Mouse (Mus musculus): ENCODE results near the gene Trim37. TPM values are rescaled to one million over a fixed set of nuclear protein-coding genes. Genes with fewer than 3 reads are reported as not detected.

The Trim37 gene
- 7.8 TPM for polyA plus RNA-seq (2014; fragmentation: Illumina TruSeq; extraction: RNeasy Lipid Tissue Mini Kit (QIAGEN cat#74804); ENCODE audit: insufficient read depth, low read depth, low replicate concordance)

GRCm38 (mm10) chr11:87126824-87127816 lies at the start of gene Trim37:
Gene Trim37 (plus strand): TSS chr11:87127077.

DNA sequence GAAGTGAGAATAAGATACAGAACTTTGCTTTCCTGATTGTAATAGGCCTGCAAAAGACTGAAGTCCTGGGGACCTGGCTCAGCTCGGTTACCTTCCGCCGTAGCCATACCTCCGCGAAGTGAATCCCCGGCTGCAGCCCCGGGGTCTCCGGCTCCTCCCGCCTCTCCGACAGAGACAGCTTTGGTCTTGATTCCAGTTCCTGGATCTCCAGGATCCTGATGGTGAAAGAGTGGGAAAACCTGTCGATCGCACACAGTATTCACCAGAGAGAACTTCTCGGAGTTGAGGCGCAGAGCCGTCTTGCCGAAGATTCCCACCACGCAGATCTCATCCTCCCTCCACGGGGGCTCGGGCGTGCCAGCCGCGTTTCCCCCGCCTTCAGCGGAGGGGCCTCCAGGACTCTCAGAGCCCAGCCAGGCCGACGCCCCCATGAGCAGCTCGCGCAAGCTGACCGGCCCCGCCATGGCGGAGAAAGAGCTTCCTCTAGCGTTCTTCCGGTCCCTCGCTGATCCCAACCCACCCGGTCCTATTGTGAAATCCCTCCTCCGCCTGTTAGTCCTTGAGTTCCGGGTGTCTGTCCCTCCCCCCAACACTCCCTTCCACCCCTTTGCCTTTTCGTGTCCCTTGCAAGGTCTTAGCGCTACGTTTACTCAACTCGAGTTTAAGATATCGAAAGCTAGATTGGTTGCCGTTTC lies 40.4 kb upstream of the Trim37 start, which contains the start of gene Smg8:
Gene Smg8, minus strand, starts transcription at position 485 of the 695 bp plus-strand sequence.

DNA sequence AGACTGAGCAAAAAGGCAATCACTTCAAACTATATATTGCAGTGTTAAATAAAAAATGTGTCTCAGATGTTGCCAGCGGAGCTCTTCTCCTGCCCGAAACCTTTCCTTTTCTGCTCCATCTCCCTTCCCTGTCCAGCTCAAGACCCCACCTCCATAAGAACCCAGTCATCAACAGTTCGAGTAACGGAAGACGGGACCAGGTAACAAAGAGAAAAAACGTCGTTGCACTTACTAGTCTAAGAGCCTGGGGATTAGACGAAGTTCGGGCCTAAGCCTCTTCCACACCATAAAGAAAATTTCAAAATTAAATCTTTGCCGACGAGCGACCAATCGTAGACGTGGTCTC lies 18.5 kb upstream of the Trim37 start, which contains the start of gene Prr11:
Gene Prr11, minus strand, starts transcription at position 300 of the 346 bp plus-strand sequence.

GRCm38 (mm10) chr11:87108755-87109518 lies 17.9 kb upstream of the Trim37 start, which contains the start of gene Ska2:
Gene Ska2 (plus strand): TSS chr11:87109234.

Other genes starting within 250 kb of the Trim37 start
- gene Ypel2, start 133.4 kb upstream of the Trim37 start, polyA plus RNA-seq (2014; fragmentation: Illumina TruSeq; extraction: RNeasy Lipid Tissue Mini Kit (QIAGEN cat#74804); ENCODE audit: insufficient read depth, low read depth, low replicate concordance) = 4.4 TPM
- 24.8 TPM for gene Gdpd1, start 53.0 kb upstream of the Trim37 start, polyA plus RNA-seq (2014; fragmentation: Illumina TruSeq; extraction: RNeasy Lipid Tissue Mini Kit (QIAGEN cat#74804); ENCODE audit: insufficient read depth, low read depth, low replicate concordance)
- 7.0 TPM for gene Smg8, start 40.3 kb upstream of the Trim37 start, polyA plus RNA-seq (2014; fragmentation: Illumina TruSeq; extraction: RNeasy Lipid Tissue Mini Kit (QIAGEN cat#74804); ENCODE audit: insufficient read depth, low read depth, low replicate concordance)
- gene Prr11, start 18.4 kb upstream of the Trim37 start, polyA plus RNA-seq (2014; fragmentation: Illumina TruSeq; extraction: RNeasy Lipid Tissue Mini Kit (QIAGEN cat#74804); ENCODE audit: insufficient read depth, low read depth, low replicate concordance) = 0.35 TPM
- gene Ska2, start 17.8 kb upstream of the Trim37 start, polyA plus RNA-seq (2014; fragmentation: Illumina TruSeq; extraction: RNeasy Lipid Tissue Mini Kit (QIAGEN cat#74804); ENCODE audit: insufficient read depth, low read depth, low replicate concordance) = 7.8 TPM
- gene Ppm1e, start 231.9 kb downstream of the Trim37 start, polyA plus RNA-seq (2014; fragmentation: Illumina TruSeq; extraction: RNeasy Lipid Tissue Mini Kit (QIAGEN cat#74804); ENCODE audit: insufficient read depth, low read depth, low replicate concordance) = 0.33 TPM

All from lung, adult 10 weeks (tissue).